Mouse (Mus musculus) testis, adult 2 months (tissue): ENCODE data around the gene Elovl6. TPM values are rescaled to one million over a fixed set of nuclear protein-coding genes. Genes with fewer than 3 reads are reported as not detected.

Experiments used
- H3K27ac ChIP-seq: fragments of 200-500 bp; 2 replicates; pipeline ENCODE4 v1.5.1; 2012; ENCODE audit warnings: low read depth, low read length; ENCODE audit not compliant: control insufficient read depth, insufficient read depth
- H3K27me3 ChIP-seq: fragments of 200-500 bp; 2 replicates; pipeline ENCODE4 v1.6.1; 2012; ENCODE audit warnings: mild to moderate bottlenecking, low read length, moderate library complexity; ENCODE audit not compliant: control insufficient read depth, insufficient read depth
- H3K36me3 ChIP-seq: fragments of 200-500 bp; 2 replicates; pipeline ENCODE4 v1.6.1; 2012; ENCODE audit warnings: mild to moderate bottlenecking, low read length; ENCODE audit not compliant: control insufficient read depth, insufficient read depth
- H3K4me1 ChIP-seq: fragments of 200-500 bp; 2 replicates; pipeline ENCODE4 v1.6.1; 2012; ENCODE audit warnings: low read length; ENCODE audit not compliant: control insufficient read depth, insufficient read depth
- H3K4me3 ChIP-seq: fragments of 200-500 bp; 2 replicates; pipeline ENCODE4 v1.5.1; 2012; ENCODE audit warnings: low read depth, mild to moderate bottlenecking, low read length, moderate library complexity, mixed read lengths; ENCODE audit not compliant: control insufficient read depth
- CTCF ChIP-seq: fragments of 200-500 bp; IDR thresholded peaks from 2 replicates; pipeline ENCODE4 v1.5.1; 2012; ENCODE audit warnings: low read depth, mild to moderate bottlenecking, inconsistent platforms, low read length, moderate library complexity; ENCODE audit not compliant: control insufficient read depth, insufficient read depth, insufficient replicate concordance
- POLR2A ChIP-seq: fragments of 200-500 bp; IDR thresholded peaks from 2 replicates; pipeline ENCODE4 v1.6.1; 2012; ENCODE audit warnings: low read depth, mild to moderate bottlenecking, inconsistent platforms, low read length, moderate library complexity; ENCODE audit not compliant: control insufficient read depth
- polyA plus RNA-seq: library from polyadenylated mRNA; depleted of rRNA; stranded (reverse); fragments of >200 nt; gene quantifications from 2 replicates; pipeline ENCODE4 v1.2.3, GENCODE M21; 2012

Gene Elovl6
- polyA plus RNA-seq, 1 experiment: 13.3 TPM

DNA sequence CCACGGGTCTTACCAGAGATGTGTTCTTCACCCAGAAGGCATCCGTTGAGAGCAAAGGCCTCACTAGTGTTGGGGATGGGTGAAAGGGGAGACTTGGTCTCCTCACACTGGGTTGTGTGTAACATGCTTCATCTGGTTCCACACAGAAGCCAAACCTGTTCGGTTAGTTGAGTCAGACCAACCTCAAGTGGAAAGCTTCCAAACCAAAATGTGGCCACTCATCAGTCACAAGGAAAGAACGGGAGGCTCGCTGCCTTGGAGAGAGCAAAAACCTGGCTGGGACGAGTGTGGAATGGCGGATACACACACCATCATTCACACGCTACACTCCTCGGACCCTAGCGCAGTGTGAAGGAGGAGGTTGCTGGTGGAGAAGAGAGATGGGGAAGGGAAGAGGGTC is 22.4 kb upstream of the Elovl6 start:
- H3K36me3 ChIP-seq: no peaks in the 10 kb centered on the region
- TF ChIP-seq CTCF: no peak
- no peak for TF ChIP-seq POLR2A
- no peaks in the 10 kb centered on the region for H3K4me1 ChIP-seq
- no peak overlapping the region for H3K4me3 ChIP-seq
- H3K27me3 ChIP-seq: no peaks in the 10 kb centered on the region
- H3K27ac ChIP-seq: no peak overlapping the region

DNA sequence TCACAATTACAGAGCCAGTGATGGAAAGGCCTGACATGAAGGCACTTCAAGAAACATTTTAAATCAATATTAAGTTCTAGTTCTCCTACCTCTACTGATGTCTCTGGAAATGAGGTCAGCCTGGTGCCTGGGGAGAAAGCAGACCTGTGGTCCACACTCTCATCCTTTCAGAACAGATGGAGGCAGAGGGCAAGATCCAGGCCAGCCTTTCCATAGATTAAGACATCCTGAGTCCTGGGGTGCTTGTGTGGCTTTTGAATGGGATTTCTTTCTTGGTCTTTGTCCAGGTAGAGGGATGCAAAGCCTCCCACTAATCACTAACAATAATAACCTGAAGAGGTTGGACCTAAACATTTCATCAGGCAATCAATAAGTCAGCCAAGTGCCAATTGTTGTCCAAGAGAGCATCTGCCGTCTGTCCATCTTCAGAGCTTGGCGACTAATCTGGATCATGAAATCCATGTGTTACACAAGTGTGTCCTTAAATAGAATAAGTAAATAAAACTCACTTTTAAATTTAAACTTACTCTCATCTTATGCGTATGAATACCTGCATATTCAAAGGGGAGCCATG is 16.2 kb upstream of the Elovl6 start:
- no peaks in the 10 kb centered on the region for H3K27me3 ChIP-seq
- H3K27ac ChIP-seq: no peak overlapping the region
- H3K36me3 ChIP-seq: no peaks in the 10 kb centered on the region
- TF ChIP-seq CTCF: no peak
- TF ChIP-seq POLR2A: no peak
- H3K4me3 ChIP-seq: no peak overlapping the region
- H3K4me1 ChIP-seq: no peaks in the 10 kb centered on the region

DNA sequence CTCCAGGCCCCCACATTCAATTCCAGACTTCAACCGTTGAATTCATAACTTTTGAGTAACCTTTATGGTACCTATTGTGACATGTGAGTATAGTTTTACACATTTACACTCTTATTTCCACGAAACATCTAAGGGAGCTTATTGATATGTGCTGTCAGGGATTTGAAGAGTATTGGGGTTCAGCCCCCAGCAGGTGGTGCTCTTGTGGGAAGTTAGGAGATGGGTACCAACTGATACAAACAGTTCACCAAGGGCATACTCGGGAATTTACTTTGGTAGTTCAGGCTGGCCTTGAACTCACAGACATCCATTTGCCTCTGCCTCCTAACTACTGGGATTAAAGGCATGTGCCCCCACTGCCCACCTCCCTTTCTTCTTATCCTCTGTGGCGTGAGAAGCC is 11.7 kb upstream of the Elovl6 start:
- Histone ChIP-seq H3K36me3 (no peaks in the 10 kb centered on the region), H3K4me3 (no peak overlapping the region), H3K27me3 (no peaks in the 10 kb centered on the region), H3K27ac (no peak overlapping the region), H3K4me1 (no peaks in the 10 kb centered on the region)
- no peak for TF ChIP-seq CTCF
- no peak for TF ChIP-seq POLR2A

DNA sequence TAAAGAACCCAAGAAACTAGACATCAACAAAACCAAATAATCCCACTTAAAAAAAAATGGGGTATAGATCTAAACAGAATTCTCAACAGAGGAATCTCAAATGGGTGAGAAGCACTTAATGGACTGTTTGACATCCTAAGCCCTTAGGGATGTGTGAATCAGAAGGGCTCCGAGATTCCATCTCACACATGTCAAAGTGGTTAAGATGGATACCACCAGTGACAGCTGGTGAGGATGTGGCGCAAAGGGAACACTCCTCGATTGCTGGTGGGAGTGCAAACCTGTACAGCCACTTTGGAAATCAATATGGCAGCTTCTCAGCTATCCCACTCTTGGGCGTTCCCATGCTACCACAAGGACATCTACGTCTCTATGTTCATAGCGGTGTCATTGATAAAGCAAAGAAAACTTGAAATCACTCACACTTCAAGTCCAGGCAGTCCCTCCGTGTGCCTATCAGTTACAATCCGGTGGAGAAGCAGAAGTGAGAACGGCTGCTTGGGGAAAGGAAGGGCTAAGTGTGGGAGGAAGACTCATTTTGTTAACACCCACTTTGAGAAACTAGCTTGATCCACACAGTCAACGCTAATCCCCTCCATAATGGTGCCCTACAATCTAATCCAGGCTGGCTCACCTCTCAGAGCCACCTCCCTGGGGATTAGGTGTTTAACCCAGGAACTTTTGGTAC is 8.6 kb upstream of the Elovl6 start:
- TF ChIP-seq POLR2A: no peak
- no peak for TF ChIP-seq CTCF
- H3K4me3 ChIP-seq: no peak overlapping the region
- H3K36me3 ChIP-seq: no peaks in the 10 kb centered on the region
- no peak overlapping the region for H3K27ac ChIP-seq
- no peaks in the 10 kb centered on the region for H3K4me1 ChIP-seq
- H3K27me3 ChIP-seq: no peaks in the 10 kb centered on the region

DNA sequence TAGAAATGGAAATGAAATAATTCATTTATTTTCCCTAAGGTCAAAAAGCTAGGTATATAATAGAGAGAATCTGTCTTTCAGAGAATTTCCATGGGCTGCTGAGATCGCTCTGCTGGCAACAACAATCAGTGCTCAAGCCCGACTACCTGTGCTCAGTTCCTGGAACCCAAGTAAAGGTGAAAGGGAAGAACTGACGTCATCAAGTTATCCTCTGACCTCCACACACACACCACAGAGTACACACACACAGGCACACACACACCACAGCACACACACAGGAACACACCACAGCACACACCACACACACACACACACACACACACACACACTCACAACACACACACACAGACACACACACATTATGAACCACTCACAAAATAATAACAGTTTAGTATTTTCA is 5.1 kb upstream of the Elovl6 start:
- no peak overlapping the region for H3K4me3 ChIP-seq
- no peak overlapping the region for H3K27ac ChIP-seq
- peaks cover 4% of the 10 kb centered on the region for H3K4me1 ChIP-seq
- no peaks in the 10 kb centered on the region for H3K36me3 ChIP-seq
- no peaks in the 10 kb centered on the region for H3K27me3 ChIP-seq
- no peak for TF ChIP-seq POLR2A
- no peak for TF ChIP-seq CTCF

DNA sequence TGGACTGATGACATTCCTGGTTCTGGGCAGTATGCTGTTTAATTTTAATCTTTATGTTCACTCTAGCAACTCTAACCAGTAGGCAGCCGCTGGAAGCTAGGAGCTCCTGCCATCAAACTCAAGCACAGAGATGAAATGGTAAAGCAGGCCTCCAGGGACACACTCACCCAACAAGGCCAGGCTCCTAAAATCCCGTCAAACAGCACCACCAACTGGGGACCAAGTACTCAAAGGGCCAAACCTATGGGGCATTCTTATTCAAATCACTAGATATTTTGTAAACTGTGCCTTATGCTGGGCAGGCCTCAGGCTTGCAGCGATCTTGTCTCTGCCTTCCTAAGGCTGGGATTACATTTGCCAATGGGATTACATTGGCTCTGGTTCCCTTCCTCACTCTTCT is 2.8 kb upstream of the Elovl6 start:
- H3K27me3 ChIP-seq: peaks cover 2% of the 10 kb centered on the region
- H3K4me1 ChIP-seq: peaks cover 12% of the 10 kb centered on the region
- H3K27ac ChIP-seq: no peak overlapping the region
- TF ChIP-seq CTCF: no peak
- no peak for TF ChIP-seq POLR2A
- no peaks in the 10 kb centered on the region for H3K36me3 ChIP-seq
- no peak overlapping the region for H3K4me3 ChIP-seq

DNA sequence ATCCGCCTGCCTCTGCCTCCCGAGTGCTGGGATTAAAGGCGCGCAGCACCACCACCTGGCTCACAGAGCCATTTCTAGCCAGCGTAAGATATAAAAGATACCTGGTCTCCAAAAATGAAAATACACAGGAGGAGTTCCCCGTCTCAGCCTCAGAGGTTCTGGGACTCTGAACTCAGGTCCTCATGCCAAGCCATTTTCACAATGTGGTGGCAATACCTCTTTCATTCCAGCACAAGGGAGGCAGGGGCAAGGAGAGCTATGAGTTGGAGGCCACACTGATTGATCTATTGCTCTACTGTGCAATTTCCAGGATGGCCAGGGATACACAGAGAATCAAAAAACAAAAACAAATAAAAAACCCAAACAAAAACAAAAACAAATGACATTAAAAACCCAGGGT is 1.7 kb upstream of the Elovl6 start:
- no peak overlapping the region for H3K4me3 ChIP-seq
- H3K27ac ChIP-seq: no peak overlapping the region
- TF ChIP-seq CTCF (no peak), POLR2A (no peak)
- H3K36me3 ChIP-seq: no peaks in the 10 kb centered on the region
- peaks cover 12% of the 10 kb centered on the region for H3K4me1 ChIP-seq
- H3K27me3 ChIP-seq: peaks cover 2% of the 10 kb centered on the region
